Mouse (Mus musculus) kidney, adult 2 months (tissue): ENCODE data around the gene Cfl1.
A peak's percentile ranks its signal among the peaks of the same experiment; 100 is the strongest.

Source experiments
- CTCF ChIP-seq: fragments of 200-500 bp; conservative IDR thresholded peaks from 2 replicates; pipeline ENCODE4 v1.5.1; 2011; ENCODE audit warnings: low read depth, mild to moderate bottlenecking, control low read depth, low read length, moderate library complexity, mixed read lengths; ENCODE audit not compliant: insufficient read depth, insufficient read length
- POLR2A ChIP-seq: fragments of 200-500 bp; IDR thresholded peaks from one replicate; pipeline ENCODE4 v1.6.1; 2011; ENCODE audit warnings: low read depth, low read length, control low read depth

GRCm38 (mm10) chr19:5490898-5491708 lies 848 bp downstream of the Cfl1 start:
- no peak for TF ChIP-seq CTCF
- peak; percentile 55 for TF ChIP-seq POLR2A
